Mouse (Mus musculus) spleen, postnatal 4 days (tissue): Measurements from ENCODE around the gene Trrap.
A peak's percentile ranks its signal among the peaks of the same experiment; 100 is the strongest.
"Not testable (repeated sequence)": the region's sequence is repeated elsewhere in the genome, so short reads cannot be mapped to it uniquely, and the experiment has no call there.

Source experiments
- DNase-seq, 2 experiments: peaks; one replicate each; pipeline ENCODE4 v3.0.0; 2022; ENCODE audit warnings: low spot score in 2 of 2

Gene Trrap

GRCm38 (mm10) chr5:144767106-144767798 is at the start of gene Trrap:
Gene Trrap, plus strand, starts transcription at chr5:144767732.
- DNase-seq: not testable (repeated sequence)

DNA sequence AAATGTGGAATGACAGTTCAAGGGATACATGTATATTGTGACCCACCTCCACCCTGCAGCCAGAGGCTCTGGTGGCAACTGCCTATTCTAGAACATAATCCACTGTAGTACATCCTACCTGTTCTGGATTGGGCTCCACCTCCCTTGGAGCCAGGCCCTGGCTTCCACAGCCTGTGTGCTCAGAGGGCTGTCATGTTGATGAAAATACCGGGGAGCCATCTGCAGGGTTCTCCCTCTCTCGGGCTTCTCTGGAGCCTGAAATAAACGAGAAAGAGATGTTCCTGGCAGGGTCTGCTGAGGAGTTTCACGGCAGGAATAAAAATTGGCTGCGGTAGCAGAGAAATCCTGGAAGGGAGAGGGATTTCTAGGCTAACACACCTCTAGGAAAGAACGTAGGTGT is 47.8 kb upstream of the Trrap start:
- no peak for DNase-seq

DNA sequence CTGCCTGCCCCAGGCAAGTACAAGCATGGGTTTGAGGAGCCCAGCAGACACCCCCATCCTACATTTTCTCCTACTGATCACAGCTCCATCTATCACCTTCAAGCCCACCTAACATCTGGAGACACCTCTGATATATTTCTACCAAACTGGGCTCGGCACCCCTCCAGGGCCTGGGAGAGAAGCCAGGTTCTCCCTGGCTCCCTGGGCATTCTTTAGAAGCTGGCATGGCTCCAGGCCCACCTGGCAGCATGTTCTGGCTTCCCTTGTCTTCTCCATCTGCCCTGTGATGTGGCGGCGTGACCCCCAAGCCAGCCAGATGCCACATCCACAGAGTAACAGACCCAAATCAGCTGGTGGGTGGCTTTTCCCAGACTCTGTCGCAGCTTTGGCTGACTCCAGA is 47.3 kb upstream of the Trrap start:
- DNase-seq: no peak

GRCm38 (mm10) chr5:144724926-144725325 is 42.6 kb upstream of the Trrap start:
- DNase-seq: no peak

- no peak for DNase-seq
These were observed 42.0 kb upstream of the Trrap start for GRCm38 (mm10) chr5:144725554-144725953.

GRCm38 (mm10) chr5:144727119-144727518 is 40.4 kb upstream of the Trrap start:
- peak; percentile 37 to 81 for DNase-seq

- no peak for DNase-seq
These were observed 39.3 kb upstream of the Trrap start for GRCm38 (mm10) chr5:144728237-144728636.

- DNase-seq: no peak
These were observed 38.3 kb upstream of the Trrap start for GRCm38 (mm10) chr5:144729216-144729615.

DNA sequence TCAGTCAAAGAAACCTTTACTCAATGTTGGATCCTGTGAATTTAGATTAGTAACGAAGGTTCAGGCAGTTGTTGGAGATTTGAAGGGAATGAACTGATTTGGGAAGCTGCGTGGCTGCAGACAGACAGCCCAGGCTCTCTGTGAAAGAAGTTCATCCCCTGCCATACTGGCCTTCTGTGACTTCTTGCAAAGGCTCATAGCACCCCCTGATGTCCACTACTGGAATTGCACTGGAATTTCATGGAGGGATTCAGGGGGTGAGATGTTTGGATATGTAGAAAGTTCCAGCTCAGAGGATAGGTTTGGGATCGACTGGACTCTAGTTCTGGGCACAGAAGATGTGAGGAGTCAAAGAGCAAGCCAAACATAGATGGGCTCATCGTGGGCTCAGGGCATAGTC is 33.6 kb upstream of the Trrap start:
- DNase-seq: peak; percentile 31 to 71

- DNase-seq: peak; percentile 45 to 84
These were observed 32.6 kb upstream of the Trrap start for GRCm38 (mm10) chr5:144734949-144735348.

DNA sequence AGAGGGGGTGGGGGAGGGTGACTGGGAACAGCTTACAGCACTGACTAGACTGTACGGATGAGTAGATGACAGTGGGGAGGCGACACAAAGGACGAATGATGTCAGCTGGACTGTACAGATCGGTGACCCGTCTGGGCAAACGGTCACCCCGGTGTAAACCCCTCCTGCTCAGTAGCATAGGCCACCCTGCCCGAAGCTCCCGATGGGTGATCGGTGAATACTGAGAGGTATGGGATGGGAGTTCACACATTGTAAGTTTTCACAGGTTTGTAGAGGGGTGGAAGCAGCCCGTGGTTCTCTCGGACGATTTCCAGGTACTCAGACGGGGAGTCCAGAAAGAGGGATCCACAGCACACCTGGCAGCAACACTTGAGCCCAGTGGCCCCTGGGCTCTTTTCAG is 30.4 kb upstream of the Trrap start:
- no peak for DNase-seq

DNA sequence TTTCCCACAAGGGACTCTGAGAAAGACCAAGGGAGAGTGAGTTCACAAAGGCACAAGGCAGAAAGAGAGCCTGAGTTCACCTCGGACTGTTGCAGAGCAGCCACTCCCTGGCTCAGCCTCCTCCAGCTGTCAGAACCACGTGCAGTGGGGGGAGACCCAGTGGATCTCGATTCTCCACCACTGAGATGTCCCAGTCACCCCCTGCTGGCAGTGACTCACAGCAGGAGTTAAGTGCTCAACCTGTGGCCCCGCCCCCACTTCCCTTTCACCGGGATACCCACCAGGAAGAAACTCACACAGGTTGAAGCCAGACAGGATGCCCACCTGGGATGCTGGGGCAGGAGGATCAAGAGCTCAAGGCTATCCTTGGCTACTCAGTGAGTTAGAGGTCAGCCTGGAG is 15.1 kb upstream of the Trrap start:
- no peak for DNase-seq

- no peak for DNase-seq
These were observed 14.5 kb upstream of the Trrap start for GRCm38 (mm10) chr5:144753041-144753440.

GRCm38 (mm10) chr5:144755191-144755590 is 12.3 kb upstream of the Trrap start:
- DNase-seq: no peak

GRCm38 (mm10) chr5:144757402-144757801 is 10.1 kb upstream of the Trrap start:
- DNase-seq: no peak

DNA sequence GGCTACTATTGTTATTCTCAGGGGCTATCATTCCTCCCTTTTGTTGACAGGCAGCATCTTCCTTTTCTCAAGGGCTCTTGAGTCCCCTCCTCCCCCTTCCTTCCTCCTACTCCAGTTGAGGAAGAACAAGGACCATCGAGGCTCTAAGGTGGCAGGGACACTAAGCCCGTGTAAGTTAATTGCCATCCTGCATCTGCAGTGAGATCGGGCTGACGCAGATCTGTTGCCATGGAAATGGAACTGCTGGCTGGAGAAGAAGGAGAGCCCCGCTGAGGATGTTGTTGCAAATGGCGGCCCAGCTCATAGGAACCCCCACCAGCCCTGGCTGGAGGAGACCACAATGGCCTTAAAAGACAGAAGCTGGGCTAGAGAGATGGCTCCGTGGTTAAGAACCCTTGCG is 9.1 kb upstream of the Trrap start:
- DNase-seq: no peak

GRCm38 (mm10) chr5:144761161-144761868 is 6.2 kb upstream of the Trrap start, which contains the start of gene Tmem130:
Gene Tmem130, minus strand, starts transcription at chr5:144761818.
- DNase-seq: no peak

- DNase-seq: no peak
These were observed 1.5 kb upstream of the Trrap start for GRCm38 (mm10) chr5:144766026-144766425.

GRCm38 (mm10) chr5:144766646-144767045 is 886 bp upstream of the Trrap start:
- no peak for DNase-seq

DNA sequence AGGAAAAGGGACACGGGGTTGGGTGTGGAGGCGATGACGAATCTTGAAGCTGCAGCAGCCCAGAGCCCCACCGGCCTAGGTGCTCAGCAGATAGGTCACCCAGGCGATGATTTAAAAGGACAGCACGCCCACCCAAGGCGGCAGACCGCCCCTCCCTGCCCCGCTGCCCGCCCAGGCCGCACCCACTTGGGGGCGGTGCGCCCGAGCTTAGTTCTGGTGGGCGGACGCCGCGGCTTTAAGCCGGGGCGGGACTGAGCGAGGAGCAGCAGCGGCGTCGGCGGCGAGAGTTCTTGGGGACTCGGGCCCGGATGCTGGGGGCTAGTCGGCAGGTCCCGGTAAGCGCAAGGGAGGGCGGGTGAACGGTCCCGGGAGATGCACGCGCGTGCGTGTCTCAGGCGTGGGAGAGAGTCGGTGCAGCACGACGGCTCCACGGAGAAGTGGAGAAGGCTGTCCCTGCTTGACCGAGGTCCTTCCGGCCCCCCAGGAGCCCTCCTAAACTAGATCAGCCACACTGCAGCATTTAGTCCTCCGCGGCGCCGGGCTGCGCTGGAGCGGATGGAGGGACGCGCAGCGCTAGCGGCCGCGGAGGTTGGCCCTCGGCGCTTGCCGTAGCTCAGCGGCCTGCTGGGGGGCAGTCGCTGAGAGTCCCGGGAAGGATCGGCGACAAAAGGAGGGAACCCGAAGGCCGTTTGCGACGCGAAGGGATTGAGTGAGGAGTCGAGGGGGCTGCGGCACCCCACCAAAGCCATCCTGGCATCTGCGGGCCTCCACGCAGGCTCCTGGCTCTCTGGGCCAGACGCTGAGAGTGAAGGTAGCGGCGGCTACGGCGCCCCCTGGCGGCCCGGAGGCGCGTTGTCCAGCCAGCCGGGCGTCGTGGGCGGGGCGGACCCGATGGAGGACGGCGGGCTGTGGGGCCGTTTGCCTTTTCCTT is 644 bp downstream of the Trrap start:
- peak; percentile 87 to 96 for DNase-seq

- no peak for DNase-seq
These were observed 1.5 kb downstream of the Trrap start for GRCm38 (mm10) chr5:144769067-144769482.

DNA sequence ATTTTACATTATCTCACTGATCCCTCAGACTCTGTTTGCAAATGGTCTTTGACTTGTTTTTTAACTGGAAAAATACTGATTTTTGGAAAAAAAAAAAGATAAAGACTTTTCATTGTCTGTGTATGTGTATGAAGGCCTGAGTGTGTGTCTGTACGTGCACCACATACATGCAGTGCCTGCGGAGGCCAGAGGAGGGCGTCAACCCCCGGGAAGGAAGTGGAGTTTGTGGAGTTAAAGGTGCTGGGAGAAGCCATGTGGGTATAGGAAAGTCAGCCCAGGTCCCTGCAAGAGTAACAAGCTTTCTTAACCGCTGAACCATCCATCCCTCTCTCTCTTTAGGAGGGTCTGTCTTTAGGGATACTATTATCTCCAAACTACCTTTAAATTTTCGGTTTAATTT is 5.7 kb downstream of the Trrap start:
- no peak for DNase-seq
